Mouse (Mus musculus): ENCODE data around the gene 5730522E02Rik.

Gene 5730522E02Rik

DNA sequence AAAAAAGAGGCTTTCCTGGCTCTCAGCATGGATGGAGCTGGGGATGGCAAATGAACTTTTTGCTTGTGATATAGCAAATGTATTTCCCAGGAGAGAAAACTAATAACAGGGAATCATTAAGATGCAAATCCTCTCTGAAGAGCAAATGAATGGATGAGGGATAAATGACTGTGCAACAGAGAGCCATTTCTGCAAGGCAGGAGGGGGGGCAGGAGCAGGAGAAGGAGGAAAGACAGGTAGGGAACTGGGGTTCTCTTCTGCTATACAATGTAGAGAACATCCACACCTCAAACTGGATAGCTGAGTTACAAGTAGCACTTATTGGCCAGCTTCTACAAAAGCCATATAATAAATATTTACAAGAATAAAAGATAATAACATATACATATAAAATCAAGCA is 390.8 kb downstream of the 5730522E02Rik start:
- no peak for DNase-seq (ENCODE audit: low spot score in 2 of 2)

DNA sequence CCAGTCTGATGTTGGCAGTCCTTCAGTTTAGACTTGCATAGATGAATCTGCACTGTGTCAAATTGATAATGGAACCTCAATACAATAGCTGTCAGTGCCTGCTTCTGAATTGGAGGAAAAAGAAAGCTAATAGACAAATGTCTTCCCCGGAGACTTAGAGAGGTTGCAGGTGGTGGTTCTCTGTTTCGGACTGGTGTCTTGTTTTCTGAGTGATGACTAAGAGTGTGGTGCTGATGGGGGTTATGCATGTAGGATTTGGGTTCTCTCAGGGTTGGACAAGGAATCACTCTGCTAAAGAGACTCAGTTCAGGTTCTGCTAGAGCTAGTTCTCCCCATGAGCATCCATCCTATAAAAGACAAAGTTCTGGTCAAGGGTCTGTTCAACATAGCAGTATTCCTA is 397.1 kb downstream of the 5730522E02Rik start:
- no peak for DNase-seq (ENCODE audit: low spot score in 2 of 2)

DNA sequence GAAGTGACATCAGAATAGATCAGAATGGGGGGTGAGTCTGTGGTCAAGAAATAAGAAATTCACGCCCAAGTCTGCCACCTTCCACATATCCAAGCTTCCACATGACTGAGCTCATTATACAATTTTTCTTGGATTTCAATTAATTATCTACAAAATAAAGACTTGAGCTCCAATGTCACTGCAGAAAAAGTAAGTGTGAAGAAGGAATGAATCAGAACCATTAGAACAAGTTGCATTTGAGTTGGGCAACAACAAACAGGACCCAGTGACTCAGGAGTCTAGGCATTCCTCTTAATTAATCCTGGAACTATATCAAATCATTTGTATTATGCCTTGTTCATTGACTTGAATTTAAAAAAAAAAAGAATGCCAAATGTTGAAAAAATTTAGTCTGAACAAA is 422.9 kb downstream of the 5730522E02Rik start:
- no peak for DNase-seq (ENCODE audit: low spot score in 2 of 2)

DNA sequence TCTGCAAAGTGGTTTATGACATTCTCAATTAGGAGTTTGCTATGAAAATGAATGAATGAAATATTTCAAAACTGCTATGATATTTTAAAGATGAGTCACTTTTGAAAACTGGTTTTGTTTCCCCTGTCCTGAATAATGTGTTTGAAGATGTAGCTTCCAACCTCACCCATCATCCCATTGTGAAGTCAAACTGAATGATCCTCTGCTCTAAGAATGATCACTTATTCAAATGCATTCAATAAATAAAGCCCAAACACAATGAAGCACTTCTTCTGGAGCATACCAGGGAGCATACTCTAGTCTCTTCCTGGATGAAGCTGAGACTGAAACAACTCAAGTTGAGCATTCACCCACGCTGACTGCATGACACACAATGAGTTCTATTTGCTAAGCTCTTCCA is 438.3 kb downstream of the 5730522E02Rik start:
- no peak for DNase-seq (ENCODE audit: low spot score in 2 of 2)

DNA sequence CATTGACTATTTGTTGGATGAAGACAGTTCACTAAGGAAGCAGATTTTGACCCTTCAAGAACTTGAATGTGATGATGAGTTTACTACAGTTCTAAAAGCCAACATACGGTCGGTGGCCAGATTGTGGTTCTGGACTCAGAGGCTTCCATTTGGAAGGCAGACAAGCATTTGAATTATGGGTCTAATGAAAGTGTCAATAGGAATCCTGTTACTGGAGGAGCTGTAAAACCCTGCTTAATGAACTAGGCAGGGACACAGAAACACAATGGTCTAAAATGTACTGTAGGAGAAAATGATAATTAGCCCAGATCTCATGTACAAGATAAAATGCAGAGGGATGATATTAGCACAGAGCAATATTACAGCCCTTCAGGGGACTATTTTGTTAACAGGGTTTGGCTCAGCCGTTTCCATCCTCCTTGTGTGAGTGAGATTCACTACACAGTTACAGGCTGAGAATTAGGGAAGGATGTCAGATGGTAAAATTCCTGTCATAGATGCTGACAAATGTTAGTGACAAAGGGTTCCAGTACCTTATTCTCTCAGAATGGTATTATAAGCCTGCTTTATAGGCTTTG is 439.5 kb downstream of the 5730522E02Rik start:
- DNase-seq (ENCODE audit: low spot score in 2 of 2): no peak

DNA sequence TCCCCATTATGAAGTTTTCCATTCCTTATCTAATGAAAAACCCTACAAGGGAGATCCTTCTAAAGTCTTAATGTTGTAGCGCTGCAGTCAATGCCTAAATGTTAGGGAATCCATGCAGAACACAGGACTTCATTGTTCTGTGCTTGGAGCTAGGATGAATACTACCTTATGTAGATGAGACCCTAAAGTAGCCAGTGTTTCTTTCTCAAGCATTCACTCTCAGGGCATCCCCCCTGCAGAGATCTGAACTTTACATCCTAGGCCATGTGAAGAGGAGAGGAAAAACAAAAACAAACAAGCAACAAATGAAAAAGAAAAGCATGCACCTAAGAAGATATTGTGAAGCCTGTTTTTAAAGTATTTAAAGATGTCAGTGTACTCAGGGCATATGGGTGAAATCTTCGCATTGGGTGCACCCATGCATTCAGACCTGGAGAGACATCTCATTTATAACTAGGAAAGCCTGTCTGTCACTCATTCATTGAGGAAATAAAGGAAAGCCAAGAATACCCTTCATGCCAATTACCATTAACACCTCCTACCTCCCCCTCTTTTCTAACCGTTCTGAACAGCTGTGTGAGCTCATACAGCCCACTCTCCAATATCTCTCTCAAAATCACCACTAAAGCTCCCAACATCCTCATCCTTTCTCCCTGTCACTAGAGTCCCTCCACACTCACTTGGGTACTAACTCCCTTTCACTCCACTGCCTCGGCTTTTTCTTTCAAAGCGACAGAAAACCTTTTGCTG is 442.8 kb downstream of the 5730522E02Rik start:
- no peak for DNase-seq (ENCODE audit: low spot score in 2 of 2)

DNA sequence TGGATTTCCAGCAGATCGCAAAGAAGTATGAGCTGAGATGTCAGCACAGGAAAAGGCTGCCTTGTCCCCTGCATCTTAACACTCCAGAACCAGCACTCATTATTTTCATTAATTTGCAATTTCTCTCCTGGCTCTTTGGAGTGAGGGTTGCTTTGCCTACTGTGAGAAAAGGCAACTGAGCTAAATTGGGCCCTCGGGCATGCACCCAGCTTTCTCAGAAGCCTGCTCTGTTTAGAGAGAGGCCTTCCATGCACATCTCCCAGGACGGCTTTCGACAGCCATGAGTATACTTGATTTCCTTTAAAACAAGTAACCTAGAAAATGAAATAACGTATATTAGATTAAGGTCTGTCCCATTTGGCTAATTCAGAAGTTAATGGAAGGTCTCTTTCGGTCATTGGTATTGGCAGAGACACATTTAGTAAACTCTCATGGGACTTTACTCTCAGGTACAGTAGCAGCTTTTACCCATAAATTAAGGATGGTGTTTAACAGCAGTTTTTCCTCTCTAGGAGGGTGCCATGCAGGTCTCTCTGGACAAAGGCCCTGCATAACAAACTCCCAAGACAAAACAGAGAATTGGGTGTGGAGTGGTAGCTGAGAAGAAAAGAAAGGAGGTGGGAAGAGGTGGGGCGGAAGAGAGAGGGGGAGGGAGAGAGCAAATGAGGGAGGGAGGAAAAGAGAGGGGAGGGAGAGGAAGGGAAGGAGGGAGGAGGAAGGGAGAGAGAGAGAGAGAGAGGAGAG is 457.2 kb downstream of the 5730522E02Rik start:
- no peak for DNase-seq (ENCODE audit: low spot score in 2 of 2)

DNA sequence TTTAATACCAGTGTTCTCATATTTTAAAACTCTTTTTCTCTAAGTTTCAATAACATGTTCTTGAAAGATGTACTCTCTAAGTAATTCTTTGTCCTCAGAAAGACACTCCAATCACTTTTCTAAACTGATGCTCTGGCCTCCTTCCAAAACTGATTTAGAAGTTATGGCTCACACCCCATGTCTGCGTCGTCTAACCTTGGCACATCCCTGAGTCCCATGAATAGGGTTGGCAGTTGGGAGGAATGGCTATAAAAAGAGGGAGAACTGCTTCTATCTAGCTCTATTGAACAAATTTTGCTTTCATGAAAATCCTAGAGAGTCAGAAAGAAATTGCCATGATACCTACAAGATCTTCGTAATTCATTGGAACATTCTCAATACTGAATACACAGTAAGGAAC is 458.1 kb downstream of the 5730522E02Rik start:
- DNase-seq (ENCODE audit: low spot score in 2 of 2): no peak

DNA sequence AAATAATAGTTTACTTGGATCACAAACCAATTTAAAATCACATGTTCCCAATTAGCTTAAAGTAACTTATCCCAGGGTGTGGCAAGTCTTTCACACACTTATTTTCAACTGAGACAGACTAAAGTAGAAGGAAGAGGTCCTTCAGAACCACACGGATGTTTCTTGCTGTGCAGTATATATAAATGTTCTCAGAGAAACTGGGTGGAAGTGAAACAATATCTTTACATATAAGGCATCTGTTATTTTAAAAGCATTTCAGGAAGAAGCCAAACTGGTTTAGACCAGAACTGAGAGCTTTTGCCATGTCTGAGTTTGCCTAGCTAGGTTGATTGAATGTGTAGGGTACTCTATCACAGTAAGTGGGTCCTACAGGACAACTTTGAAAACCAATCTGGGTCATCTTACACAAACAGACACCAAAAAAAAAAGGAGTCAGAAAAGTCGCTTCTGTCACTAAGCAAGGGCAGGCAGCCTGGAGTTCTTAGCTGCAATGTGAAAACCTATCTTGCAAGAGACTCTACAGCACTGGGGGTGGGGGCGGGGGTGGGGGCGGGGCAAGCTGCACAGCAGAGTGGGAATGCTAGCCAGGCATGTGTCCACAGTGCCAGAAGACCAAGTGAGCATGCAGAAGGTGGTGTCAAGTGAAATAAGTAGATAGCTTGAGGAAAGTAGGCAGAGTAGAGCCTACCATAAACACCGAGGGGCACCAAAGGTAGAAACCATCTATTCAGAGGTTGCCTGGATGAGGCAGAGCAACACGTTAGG is 463.3 kb downstream of the 5730522E02Rik start:
- DNase-seq (ENCODE audit: low spot score in 2 of 2): no peak

DNA sequence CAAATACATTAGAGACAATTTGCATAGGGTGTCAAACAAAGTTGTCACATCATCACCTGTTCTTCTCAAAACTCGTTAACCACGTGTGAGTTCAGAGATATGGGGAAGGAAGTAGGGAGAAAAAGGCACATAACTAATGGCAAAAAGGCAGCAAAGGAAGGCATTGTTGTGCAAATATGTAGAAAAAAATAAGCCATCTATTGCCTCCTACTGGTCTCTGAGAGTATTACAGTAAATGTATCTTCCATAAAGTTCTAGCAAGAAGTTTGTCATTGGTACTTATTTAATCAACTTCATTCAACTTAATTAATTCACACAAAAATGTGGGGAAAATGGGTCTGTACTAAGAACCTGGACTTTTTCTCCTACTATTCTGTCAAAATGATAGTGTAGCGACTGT is 466.9 kb downstream of the 5730522E02Rik start:
- no peak for DNase-seq (ENCODE audit: low spot score in 2 of 2)

DNA sequence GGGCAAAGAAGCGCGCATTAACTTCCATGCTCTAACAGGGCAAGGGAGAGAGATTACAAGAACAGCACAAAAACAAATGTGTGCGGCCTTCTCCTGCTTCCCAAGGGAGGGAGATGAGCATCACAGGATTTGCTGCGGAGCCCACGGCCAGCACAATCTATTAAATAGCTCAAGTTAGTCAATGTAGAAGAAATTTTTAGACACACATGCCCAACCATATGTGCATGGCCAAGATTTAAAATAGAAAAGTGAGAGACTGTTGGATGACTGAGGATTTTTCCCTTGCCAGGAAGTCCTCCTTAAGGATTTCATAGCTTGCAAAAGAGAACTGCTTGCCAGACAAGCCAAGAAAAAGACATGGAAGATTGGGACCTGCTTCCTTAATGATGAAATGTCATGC is 473.3 kb downstream of the 5730522E02Rik start:
- no peak for DNase-seq (ENCODE audit: low spot score in 2 of 2)

DNA sequence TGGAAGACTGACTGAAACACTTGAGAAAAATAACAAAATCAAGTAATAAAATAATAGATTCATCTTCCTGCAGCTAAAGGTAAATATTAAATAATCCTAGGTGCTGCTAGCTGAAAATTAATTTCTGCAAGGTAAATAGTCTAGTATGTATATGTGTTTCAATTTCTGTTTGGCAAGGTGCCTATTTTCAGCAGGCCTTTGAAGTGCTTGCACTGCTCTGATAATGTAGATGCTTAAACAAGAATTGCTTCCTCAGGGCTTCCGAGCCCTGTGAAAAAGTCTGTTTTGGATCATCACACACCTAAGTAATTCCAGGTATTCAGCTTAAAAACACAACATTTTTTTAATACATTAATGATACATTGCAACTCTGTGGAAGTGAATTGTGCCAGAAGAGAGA is 481.1 kb downstream of the 5730522E02Rik start:
- DNase-seq (ENCODE audit: low spot score in 2 of 2): no peak

DNA sequence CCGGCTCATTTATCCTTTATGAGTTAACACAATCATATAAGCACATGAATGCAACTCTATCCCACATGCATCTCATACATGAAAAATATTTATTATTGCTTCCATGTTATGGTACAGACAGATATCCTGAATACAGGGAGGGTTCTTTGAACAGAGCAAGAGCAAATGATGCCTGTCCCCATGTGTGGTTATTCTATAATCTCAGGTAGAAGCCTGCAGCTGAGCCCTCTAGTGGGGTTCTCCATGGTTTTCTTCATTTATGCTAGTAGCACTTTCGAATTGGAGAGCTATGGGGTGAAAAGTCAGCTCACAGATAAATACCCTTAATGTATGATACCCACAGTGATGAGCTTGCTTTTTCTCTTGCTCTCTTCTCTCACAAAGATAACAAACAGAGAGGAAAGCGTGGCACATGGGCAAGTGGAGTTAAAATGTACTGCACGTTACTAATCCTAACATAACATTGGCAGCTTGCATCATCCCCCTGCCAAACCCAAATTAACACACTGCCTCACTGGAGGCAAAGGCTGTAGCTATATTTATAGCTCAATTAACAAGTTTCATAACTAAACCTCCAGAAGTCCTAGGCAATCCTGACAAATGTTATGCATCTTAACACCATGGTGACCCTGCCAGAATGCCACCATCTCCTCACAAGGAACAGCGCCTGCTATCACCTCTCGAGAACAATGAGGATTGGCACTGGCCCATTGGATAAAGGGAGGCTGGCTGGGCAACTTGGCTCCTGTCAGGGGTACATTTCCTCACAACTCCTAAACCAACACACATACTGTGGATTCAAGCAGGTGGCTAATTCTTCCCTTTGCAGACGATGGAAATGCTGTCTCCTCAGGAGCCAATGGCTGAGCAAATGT is 494.9 kb downstream of the 5730522E02Rik start:
- no peak for DNase-seq (ENCODE audit: low spot score in 2 of 2)

DNA sequence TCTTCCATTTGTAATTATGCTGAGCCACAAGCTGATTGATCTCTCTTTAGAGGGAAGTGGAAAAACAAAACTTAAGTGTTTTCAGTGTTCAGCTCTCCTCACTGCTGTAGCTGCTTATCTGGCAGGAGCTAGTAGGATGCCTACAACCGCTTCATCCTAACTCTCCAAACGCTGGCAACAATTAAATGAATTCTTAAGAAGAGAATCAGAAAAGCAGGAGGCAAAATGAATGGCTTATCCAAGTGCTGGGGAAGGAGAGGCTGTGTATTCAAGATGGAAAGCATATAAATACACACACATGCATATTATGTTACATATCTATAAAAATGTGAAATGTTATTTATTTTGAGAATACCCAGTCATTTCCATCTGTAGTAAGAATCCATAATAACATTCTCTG is 500.0 kb downstream of the 5730522E02Rik start:
- DNase-seq (ENCODE audit: low spot score in 2 of 2): no peak

DNA sequence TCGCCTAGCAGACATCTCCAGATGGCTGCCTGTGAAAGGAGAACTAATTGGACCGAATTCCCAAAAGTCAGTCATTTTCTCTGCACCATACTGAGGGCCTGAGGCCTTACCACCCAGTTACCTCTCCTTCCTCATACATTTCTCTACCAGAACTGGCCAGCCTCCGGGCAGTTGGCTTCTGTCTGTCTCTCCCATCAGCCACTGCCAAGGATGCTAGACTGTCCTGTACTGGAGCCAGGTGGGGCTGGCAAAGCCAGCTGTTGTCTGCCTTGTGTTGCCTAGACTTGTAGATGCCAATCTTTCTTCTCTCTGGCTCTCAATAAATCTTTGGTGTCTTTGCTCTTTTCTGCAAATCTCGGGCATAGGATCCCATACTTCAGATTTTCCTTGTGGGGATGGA is 500.7 kb downstream of the 5730522E02Rik start:
- no peak for DNase-seq (ENCODE audit: low spot score in 2 of 2)

DNA sequence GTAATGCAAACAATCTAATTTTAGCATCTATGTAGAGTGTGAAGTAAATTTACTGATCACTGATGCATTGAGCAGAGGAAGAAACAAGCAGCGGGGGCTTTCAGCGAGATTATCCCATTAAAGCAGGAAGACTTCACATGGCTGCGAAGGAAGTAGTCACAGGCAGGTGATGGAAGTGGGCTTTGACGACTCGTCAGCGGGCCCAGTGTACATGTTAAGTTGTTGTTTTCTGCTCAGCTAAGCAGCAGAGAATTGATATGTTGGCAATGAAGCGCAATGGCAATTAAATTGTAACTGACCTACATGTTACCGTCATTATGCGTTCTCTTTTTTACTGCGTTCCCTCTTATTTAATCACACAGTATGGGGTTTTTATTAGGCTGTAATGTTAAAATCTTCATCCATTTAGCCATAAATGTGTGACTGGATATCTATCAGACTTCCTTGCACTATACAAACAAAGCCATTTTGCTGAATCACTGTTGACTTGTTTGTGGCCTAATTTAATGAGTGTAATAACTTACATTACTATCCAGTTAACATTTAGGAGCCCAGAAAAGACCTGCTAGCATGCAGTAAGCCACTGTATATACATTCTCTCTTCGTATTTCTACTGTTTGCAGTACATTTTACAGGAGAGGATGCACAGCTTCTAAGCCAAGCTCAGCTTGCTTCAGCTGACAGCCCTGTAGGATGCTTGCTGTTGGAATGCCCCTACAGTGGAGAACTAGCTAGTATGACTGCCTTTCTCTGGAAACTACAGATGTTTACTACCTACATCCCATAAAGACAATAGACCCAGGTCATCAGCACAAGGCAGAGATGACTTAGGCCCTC is 506.0 kb downstream of the 5730522E02Rik start:
- no peak for DNase-seq (ENCODE audit: low spot score in 2 of 2)

DNA sequence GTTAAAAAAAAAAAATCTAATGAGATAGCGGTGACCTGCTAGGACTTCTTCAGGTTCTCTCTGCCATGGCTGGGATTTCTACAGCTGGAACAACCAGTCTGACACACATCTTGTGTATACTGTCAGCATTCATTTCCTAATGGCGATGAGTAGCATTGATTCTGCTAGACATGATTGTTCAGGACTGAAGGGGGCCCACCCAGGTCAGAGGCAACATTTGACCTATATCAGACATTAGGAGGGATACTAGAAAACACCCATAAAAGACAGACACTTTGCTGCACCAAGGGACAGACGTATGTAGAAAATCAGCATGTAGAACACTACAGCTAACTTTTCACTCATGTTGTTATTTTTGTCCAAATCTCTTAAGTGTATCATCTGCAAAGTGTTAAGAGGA is 507.8 kb downstream of the 5730522E02Rik start:
- DNase-seq (ENCODE audit: low spot score in 2 of 2): no peak

DNA sequence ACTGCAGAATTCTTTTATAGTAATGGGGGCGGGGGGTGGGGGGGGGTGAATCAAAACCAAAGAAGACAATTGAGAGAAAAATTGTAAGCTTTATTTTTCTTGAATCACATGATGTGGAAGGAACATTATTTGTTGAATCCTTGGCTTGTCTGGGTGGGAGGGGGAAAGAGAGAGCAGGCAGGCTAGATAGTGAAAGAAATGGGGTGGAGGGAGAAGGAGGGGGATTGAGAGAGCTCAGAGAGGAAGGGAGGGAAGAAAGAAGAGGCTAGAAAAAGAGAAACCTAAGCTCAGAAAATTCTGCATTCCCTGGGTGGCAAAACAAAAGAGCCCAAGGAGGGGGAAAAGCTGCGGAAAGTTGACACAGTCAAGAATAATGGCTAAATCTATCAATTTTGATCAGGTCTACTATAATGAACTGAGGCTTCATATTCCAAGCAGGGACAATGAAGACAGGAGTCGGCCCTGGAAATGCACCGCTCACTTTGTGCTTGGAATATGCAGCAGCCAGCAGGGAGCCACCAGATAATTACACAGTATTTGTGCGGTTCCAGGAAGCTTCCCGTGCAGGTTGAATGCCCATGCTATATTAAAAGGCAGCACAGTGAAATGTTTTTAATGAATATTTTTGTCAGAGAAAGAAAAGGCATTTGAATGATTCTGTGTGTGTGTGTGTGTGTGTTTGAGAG is 512.9 kb downstream of the 5730522E02Rik start:
- DNase-seq (ENCODE audit: low spot score in 2 of 2): no peak

DNA sequence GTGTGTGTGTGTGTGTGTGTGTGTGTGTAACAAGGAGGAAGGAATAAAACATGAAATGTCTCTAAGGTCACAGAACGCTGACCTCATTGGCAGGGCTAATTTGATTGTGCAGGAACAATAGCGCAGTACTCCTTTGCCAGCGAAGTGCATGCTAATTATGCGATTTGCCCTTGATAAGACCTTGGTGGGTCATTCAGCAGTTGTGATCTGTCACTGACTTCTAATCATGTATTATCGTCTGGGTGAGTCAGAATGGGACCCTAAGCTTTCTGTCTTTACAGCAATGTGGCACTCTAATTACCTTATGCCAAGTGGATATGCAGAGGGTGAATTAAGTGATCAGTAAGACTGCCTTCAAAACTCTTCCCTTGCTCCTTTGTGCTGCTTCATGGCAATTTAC is 514.4 kb downstream of the 5730522E02Rik start:
- DNase-seq (ENCODE audit: low spot score in 2 of 2): no peak

DNA sequence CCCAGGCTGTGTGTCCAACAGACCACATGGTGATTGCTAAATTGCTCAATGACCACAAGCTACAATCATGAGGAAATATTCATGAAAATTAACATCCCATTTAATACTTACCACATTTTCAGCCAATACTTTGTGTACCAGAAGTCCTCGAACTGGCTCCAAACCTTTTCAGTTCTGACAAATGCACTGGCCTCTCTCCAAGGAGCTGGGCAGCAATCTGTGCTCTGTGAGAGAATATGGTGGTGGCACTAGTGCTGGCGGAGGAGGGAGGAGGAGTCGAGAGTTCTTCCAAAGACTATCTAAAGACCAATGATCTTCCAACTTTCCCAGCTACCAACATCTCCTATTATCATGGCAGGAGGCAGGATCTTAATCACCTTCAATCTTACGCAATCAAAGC is 525.8 kb downstream of the 5730522E02Rik start:
- no peak for DNase-seq (ENCODE audit: low spot score in 2 of 2)
